Mouse (Mus musculus): ENCODE results near the gene Sox18. TPM values are rescaled to one million over a fixed set of nuclear protein-coding genes. Genes with fewer than 3 reads are reported as not detected.

Sox18 gene
- polyA plus RNA-seq, 1 experiment: 0.06 TPM

GRCm38 (mm10) chr2:181695776-181696175, 24.3 kb upstream of the Sox18 start:
- TF ChIP-seq MYOG (IDR thresholded peaks at IDR 0.05; ENCODE audit: control insufficient read depth, extremely low read depth, insufficient read length) (no peak), FOSL1 (IDR thresholded peaks at IDR 0.05; ENCODE audit: insufficient read depth, low read length, poor library complexity, severe bottlenecking) (no peak), CEBPB (IDR thresholded peaks at IDR 0.05; ENCODE audit: low read depth) (no peak), CTCF (IDR thresholded peaks at IDR 0.05; ENCODE audit: control insufficient read depth, insufficient read depth, insufficient read length) (no peak), MAX (IDR thresholded peaks at IDR 0.05) (no peak), MYOD1 (IDR thresholded peaks at IDR 0.05; ENCODE audit: control insufficient read depth, insufficient read length, low read depth) (no peak), USF1 (IDR thresholded peaks at IDR 0.05; ENCODE audit: low read depth) (no peak)
- Histone ChIP-seq H3ac (ENCODE audit: control insufficient read depth, insufficient read length, low read depth) (no peak overlapping the region), H3K4me3 (ENCODE audit: insufficient read depth, poor library complexity, severe bottlenecking) (no peak overlapping the region), H3K36me3 (ENCODE audit: control insufficient read depth, insufficient read depth) (no peaks in the 10 kb centered on the region), H3K79me2 (ENCODE audit: control insufficient read depth, insufficient read depth) (peaks cover 24% of the 10 kb centered on the region), H3K27me3 (ENCODE audit: control insufficient read depth, insufficient read depth, insufficient read length) (peaks cover 4% of the 10 kb centered on the region), H3K79me3 (ENCODE audit: low read depth) (peaks cover 14% of the 10 kb centered on the region)

GRCm38 (mm10) chr2:181694581-181694980, 23.1 kb upstream of the Sox18 start:
- Histone ChIP-seq H3K79me3 (ENCODE audit: low read depth) (peaks cover 14% of the 10 kb centered on the region), H3ac (ENCODE audit: control insufficient read depth, insufficient read length, low read depth) (no peak overlapping the region), H3K27me3 (ENCODE audit: control insufficient read depth, insufficient read depth, insufficient read length) (peaks cover 4% of the 10 kb centered on the region), H3K36me3 (ENCODE audit: control insufficient read depth, insufficient read depth) (no peaks in the 10 kb centered on the region), H3K4me3 (ENCODE audit: insufficient read depth, poor library complexity, severe bottlenecking) (no peak overlapping the region), H3K79me2 (ENCODE audit: control insufficient read depth, insufficient read depth) (peaks cover 24% of the 10 kb centered on the region)
- TF ChIP-seq MYOG (IDR thresholded peaks at IDR 0.05; ENCODE audit: control insufficient read depth, extremely low read depth, insufficient read length): no peak
- TF ChIP-seq CTCF (IDR thresholded peaks at IDR 0.05; ENCODE audit: control insufficient read depth, insufficient read depth, insufficient read length): no peak
- TF ChIP-seq USF1 (IDR thresholded peaks at IDR 0.05; ENCODE audit: low read depth): no peak
- no peak for TF ChIP-seq MYOD1 (IDR thresholded peaks at IDR 0.05; ENCODE audit: control insufficient read depth, insufficient read length, low read depth)
- no peak for TF ChIP-seq MAX (IDR thresholded peaks at IDR 0.05)
- TF ChIP-seq CEBPB (IDR thresholded peaks at IDR 0.05; ENCODE audit: low read depth): no peak
- TF ChIP-seq FOSL1 (IDR thresholded peaks at IDR 0.05; ENCODE audit: insufficient read depth, low read length, poor library complexity, severe bottlenecking): no peak

GRCm38 (mm10) chr2:181693339-181694280, 22.2 kb upstream of the Sox18 start, which contains the start of gene Rgs19:
TSS of gene Rgs19 (minus strand) at chr2:181693977.
- H3K79me3 ChIP-seq (ENCODE audit: low read depth): peaks cover 14% of the 10 kb centered on the region
- peaks cover 4% of the 10 kb centered on the region for H3K27me3 ChIP-seq (ENCODE audit: control insufficient read depth, insufficient read depth, insufficient read length)
- peak within 1 kb of the TSS; percentile 57 for H3K4me3 ChIP-seq (ENCODE audit: insufficient read depth, poor library complexity, severe bottlenecking)
- TF ChIP-seq MAX (IDR thresholded peaks at IDR 0.05) (peak; percentile 26), CEBPB (IDR thresholded peaks at IDR 0.05; ENCODE audit: low read depth) (no peak)
- H3ac ChIP-seq (ENCODE audit: control insufficient read depth, insufficient read length, low read depth): peak within 1 kb of the TSS; percentile 93
- H3K36me3 ChIP-seq (ENCODE audit: control insufficient read depth, insufficient read depth): no peaks in the 10 kb centered on the region
- peaks cover 24% of the 10 kb centered on the region for H3K79me2 ChIP-seq (ENCODE audit: control insufficient read depth, insufficient read depth)

GRCm38 (mm10) chr2:181692304-181692703, 20.9 kb upstream of the Sox18 start:
- Histone ChIP-seq H3ac (ENCODE audit: control insufficient read depth, insufficient read length, low read depth) (no peak overlapping the region), H3K79me3 (ENCODE audit: low read depth) (peaks cover 14% of the 10 kb centered on the region), H3K4me3 (ENCODE audit: insufficient read depth, poor library complexity, severe bottlenecking) (no peak overlapping the region), H3K79me2 (ENCODE audit: control insufficient read depth, insufficient read depth) (peaks cover 24% of the 10 kb centered on the region), H3K27me3 (ENCODE audit: control insufficient read depth, insufficient read depth, insufficient read length) (peaks cover 2% of the 10 kb centered on the region), H3K36me3 (ENCODE audit: control insufficient read depth, insufficient read depth) (no peaks in the 10 kb centered on the region)
- TF ChIP-seq USF1 (IDR thresholded peaks at IDR 0.05; ENCODE audit: low read depth) (no peak), FOSL1 (IDR thresholded peaks at IDR 0.05; ENCODE audit: insufficient read depth, low read length, poor library complexity, severe bottlenecking) (no peak), MYOD1 (IDR thresholded peaks at IDR 0.05; ENCODE audit: control insufficient read depth, insufficient read length, low read depth) (no peak), CEBPB (IDR thresholded peaks at IDR 0.05; ENCODE audit: low read depth) (no peak), MYOG (IDR thresholded peaks at IDR 0.05; ENCODE audit: control insufficient read depth, extremely low read depth, insufficient read length) (no peak), MAX (IDR thresholded peaks at IDR 0.05) (no peak), CTCF (IDR thresholded peaks at IDR 0.05; ENCODE audit: control insufficient read depth, insufficient read depth, insufficient read length) (no peak)

- Histone ChIP-seq H3K79me3 (ENCODE audit: low read depth) (peaks cover 14% of the 10 kb centered on the region), H3K79me2 (ENCODE audit: control insufficient read depth, insufficient read depth) (peaks cover 24% of the 10 kb centered on the region), H3K36me3 (ENCODE audit: control insufficient read depth, insufficient read depth) (no peaks in the 10 kb centered on the region), H3K27me3 (ENCODE audit: control insufficient read depth, insufficient read depth, insufficient read length) (no peaks in the 10 kb centered on the region), H3ac (ENCODE audit: control insufficient read depth, insufficient read length, low read depth) (no peak overlapping the region), H3K4me3 (ENCODE audit: insufficient read depth, poor library complexity, severe bottlenecking) (no peak overlapping the region)
- TF ChIP-seq USF1 (IDR thresholded peaks at IDR 0.05; ENCODE audit: low read depth) (no peak), CEBPB (IDR thresholded peaks at IDR 0.05; ENCODE audit: low read depth) (no peak), MAX (IDR thresholded peaks at IDR 0.05) (no peak), MYOD1 (IDR thresholded peaks at IDR 0.05; ENCODE audit: control insufficient read depth, insufficient read length, low read depth) (no peak), FOSL1 (IDR thresholded peaks at IDR 0.05; ENCODE audit: insufficient read depth, low read length, poor library complexity, severe bottlenecking) (no peak)
Measured at GRCm38 (mm10) chr2:181691571-181691970, 20.1 kb upstream of the Sox18 start.

Data from C2C12 (cell line).